Mouse (Mus musculus): Measurements from ENCODE around the gene Gm43517. TPM values are rescaled to one million over a fixed set of nuclear protein-coding genes. Genes with fewer than 3 reads are reported as not detected.

The Gm43517 gene
- polyA plus RNA-seq, 1 experiment from 2014 or later, result not detected

DNA sequence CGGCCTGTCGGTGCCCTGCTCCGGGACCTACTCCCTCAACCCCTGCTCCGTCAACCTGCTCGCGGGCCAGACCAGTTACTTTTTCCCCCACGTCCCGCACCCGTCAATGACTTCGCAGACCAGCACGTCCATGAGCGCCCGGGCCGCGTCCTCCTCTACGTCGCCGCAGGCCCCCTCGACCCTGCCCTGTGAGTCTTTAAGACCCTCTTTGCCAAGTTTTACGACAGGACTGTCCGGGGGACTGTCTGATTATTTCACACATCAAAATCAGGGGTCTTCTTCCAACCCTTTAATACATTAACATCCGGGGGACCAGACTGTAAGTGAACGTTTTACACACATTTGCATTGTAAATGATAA lies 637 bp downstream of the Gm43517 start:
- no peak for DNase-seq (ENCODE audit: low read depth, low spot score)
- ChIA-PET POLR2A (no interaction called here), CTCF (no interaction called here)
- ATAC-seq, result no peak
- in situ Hi-C loops (cut with MboI; ENCODE audit: low pct_unique_long_range_greater_than_20kb), result loop anchor here (25.0 kb wide), 1 partner anchor 902 kb away; no protein-coding TSS in a partner anchor
- H3K27me3 ChIP-seq, result peaks cover 62% of the 10 kb centered on the region
- no peak for TF ChIP-seq CTCF (IDR thresholded peaks at IDR 0.05)

DNA sequence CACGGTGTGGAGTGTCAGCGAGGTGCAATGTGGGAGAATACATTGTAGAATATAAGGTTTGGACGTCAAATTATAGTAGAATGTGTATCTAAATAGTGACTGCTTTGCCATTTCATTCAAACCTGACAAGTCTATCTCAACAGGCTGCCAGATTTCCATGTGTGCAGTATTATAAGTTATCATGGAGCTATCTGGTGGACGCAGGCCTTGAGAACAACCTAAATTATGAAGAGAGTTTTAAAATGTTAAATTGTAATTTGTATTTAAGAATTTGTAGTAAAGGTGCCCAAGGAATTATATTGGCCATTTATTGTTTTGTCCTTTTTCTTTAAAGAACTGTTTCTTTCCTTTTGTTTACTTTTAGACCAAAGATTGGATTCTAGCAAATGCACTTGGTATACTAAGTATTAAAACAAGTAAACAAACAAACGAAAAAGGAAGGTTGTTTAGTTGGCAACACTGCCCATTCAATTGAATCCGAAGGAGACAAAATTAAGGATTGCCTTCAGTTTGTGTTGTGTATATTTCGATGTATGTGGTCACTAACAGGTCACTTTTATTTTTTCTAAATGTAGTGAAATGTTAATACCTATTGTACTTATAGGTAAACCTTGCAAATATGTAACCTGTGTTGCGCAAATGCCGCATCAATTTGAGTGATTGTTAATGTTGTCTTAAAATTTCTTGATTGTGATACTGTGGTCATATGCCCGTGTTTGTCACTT lies 1.3 kb downstream of the Gm43517 start:
- ChIA-PET POLR2A (no interaction called here), CTCF (no interaction called here)
- no peak for DNase-seq (ENCODE audit: low read depth, low spot score)
- H3K27me3 ChIP-seq, result peaks cover 59% of the 10 kb centered on the region
- no peak for ATAC-seq
- no peak for TF ChIP-seq CTCF (IDR thresholded peaks at IDR 0.05)
- in situ Hi-C loops (cut with MboI; ENCODE audit: low pct_unique_long_range_greater_than_20kb), result loop anchor here (25.0 kb wide), 1 partner anchor 901 kb away; no protein-coding TSS in a partner anchor

DNA sequence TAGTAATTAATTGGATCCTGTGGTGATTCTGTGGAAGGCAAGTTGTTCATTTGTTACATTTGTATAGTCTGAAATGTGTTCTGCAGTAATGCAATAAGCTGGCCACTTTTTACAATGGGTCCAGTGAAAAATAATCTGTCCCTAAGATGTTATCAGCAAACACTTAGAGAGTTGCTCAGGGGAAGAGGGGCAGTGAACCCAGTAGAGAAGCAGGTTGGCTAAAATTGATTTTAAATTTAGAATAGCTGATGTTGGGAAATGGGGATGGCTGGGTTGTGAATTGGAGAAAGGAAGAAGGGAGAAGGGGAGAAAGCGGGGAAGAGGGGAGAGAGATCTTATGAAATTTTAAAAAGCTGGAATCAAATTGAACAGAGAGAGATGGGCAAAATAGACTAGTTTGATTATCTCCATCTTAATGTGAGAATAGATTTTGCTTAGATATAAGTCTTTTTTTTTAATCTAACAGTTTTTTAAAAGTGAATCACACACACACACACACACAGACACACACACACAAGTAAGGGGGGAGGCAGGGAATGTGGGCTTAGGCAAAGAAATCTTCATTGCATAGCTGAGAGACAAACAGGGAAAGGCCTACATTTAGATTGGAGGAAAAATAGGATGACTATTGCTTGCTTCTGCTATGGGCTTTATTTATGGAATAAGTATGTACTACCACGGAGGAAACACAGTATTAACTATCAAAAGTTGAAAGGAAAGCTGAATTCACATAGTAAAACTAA lies 3.1 kb downstream of the Gm43517 start:
- CTCF ChIA-PET, result no interaction called here
- peaks cover 63% of the 10 kb centered on the region for H3K27me3 ChIP-seq
- POLR2A ChIA-PET, result no interaction called here

DNA sequence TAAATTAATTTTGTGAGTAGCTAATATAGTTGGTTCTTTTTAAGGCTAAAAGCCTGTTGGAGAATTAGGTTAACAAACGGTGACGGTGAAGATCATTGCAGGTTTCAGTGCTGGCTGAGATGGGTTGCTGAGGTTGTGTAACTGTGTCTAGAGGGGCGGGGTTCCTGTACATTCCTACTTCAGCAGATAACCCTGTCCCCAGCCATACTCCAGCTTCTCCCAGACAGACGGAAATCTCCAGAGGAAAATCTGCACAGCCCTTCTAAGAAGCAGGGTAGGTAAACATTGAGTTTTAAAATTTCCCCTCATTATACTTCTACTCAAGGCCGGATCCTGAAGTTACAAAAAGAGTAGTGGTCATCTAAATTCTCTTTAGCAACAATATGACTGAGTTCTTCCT lies 4.7 kb downstream of the Gm43517 start:
- POLR2A ChIA-PET, result no interaction called here
- no peak for TF ChIP-seq CTCF (IDR thresholded peaks at IDR 0.05)
- CTCF ChIA-PET, result interaction anchor here (1.4 kb wide), 1 partner anchor 13 kb away, joined by 3 read pairs; no protein-coding TSS in a partner anchor
- no peak for ATAC-seq
- peaks cover 79% of the 10 kb centered on the region for H3K27me3 ChIP-seq
- in situ Hi-C loops (cut with MboI; ENCODE audit: low pct_unique_long_range_greater_than_20kb), result loop anchor here (25.0 kb wide), 1 partner anchor 898 kb away; no protein-coding TSS in a partner anchor
- no peak for DNase-seq (ENCODE audit: low read depth, low spot score)

More for the DNA sequence above, 3.1 kb downstream of the Gm43517 start:
- DNase-seq (ENCODE audit: low read depth, low spot score) (no peak), ATAC-seq (no peak)
- in situ Hi-C loops (cut with MboI; ENCODE audit: low pct_unique_long_range_greater_than_20kb), result loop anchor here (25.0 kb wide), 1 partner anchor 899 kb away; no protein-coding TSS in a partner anchor
- no peak for TF ChIP-seq CTCF (IDR thresholded peaks at IDR 0.05)

DNA sequence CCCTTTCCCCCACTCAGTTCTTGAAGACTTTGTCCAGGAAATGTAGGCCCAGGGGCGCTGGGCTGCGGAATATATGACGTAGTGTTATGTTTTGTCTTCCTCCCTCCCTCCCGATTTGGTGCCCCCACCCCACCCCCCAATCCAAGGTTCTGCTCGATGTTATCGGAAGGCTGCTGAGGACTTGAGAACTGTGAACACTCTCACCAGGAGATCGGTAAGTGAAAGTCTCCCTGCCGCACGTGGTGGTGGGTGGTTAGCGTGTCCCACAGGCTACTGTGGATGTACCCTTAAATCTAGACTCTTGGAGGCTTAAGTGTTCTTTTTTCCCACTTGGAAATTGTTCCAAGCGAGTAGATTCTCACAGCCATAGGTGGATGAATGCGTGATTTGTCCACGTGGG lies 5.3 kb downstream of the Gm43517 start:
- peaks cover 80% of the 10 kb centered on the region for H3K27me3 ChIP-seq
- ChIA-PET POLR2A (no interaction called here), CTCF (interaction anchor here (1.4 kb wide), 1 partner anchor 13 kb away, joined by 3 read pairs; no protein-coding TSS in a partner anchor)
- DNase-seq (ENCODE audit: low read depth, low spot score) (no peak), ATAC-seq (no peak)
- in situ Hi-C loops (cut with MboI; ENCODE audit: low pct_unique_long_range_greater_than_20kb), result loop anchor here (25.0 kb wide), 1 partner anchor 897 kb away; no protein-coding TSS in a partner anchor
- no peak for TF ChIP-seq CTCF (IDR thresholded peaks at IDR 0.05)

DNA sequence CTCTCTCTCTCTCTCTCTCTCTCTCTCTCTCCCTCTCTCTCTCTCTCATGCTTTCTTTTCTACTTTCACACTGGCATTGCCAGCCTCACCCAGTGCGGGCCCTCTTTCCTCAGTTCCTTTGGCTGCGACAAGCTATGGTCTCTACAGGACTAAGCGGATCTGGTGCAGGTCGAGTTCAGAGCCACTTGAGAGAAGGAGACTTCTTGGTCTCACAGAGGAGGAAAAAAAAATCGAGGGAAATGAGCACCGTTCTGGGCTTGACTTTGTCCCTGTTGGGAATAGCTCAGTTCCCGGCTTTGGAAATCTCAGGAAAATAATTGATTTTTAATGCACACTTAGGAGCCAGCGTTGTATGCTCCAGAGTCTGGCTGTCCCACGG lies 5.9 kb downstream of the Gm43517 start:
- no peak for ATAC-seq
- ChIA-PET CTCF (no interaction called here), POLR2A (no interaction called here)
- H3K27me3 ChIP-seq, result peaks cover 80% of the 10 kb centered on the region
- in situ Hi-C loops (cut with MboI; ENCODE audit: low pct_unique_long_range_greater_than_20kb), result loop anchor here (25.0 kb wide), 1 partner anchor 896 kb away; no protein-coding TSS in a partner anchor
- no peak for DNase-seq (ENCODE audit: low read depth, low spot score)
- TF ChIP-seq CTCF (IDR thresholded peaks at IDR 0.05), result no peak

DNA sequence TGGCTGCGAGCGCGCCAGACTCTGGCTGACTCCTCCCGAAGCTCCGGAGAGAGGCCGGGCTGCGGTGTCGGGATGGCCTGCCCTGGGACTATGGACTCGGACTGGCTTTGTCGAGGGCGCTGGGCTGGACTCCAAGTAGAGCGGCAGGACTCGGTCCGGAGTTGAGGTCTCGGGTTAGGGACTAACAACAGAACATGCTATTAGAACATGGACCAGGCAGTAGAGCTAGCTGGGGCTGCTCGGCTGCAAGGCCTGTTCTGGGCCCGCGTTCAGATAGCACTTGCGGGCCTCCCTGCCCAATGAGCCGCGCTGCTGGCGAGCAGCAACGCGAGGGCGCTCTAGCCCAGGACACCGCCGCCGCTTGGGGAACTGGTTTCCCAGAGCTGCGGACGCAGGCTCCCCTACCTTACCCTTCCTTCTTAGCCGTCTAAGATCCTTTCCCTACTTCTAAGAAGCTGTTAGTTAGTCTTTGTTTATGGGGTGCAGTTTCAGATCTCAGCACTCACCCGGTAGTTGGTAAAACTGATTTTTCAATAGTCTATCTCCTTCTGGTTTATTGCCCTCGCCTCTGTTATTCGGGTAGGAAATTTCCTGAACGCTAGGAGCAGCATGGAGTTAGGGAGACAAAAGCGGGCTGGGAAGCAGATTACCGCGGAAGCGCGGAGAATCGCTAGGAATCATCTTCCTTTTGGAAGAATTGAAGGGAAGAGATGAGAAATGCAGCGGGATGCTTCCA lies 6.5 kb downstream of the Gm43517 start:
- in situ Hi-C loops (cut with MboI; ENCODE audit: low pct_unique_long_range_greater_than_20kb), result loop anchor here (25.0 kb wide), 1 partner anchor 896 kb away; no protein-coding TSS in a partner anchor
- DNase-seq (ENCODE audit: low read depth, low spot score) (no peak), ATAC-seq (no peak)
- TF ChIP-seq CTCF (IDR thresholded peaks at IDR 0.05), result no peak
- H3K27me3 ChIP-seq, result peaks cover 80% of the 10 kb centered on the region
- ChIA-PET POLR2A (no interaction called here), CTCF (no interaction called here)

DNA sequence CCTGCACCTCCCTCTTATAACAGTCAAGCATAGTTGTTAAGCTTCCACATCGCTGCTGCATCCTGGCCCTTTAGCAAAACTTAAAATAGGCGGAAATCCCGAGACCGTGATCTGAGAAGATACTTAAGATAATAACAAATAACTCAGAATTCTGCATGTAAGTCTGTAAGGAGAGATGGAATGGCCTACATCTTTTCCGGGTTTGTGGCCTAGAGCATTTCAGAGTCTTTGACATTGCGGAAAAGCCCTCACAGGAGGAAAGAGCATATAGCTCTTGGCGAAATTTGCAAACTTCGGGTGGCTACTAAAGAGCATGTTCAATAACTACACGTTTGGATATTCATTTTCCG lies 7.0 kb downstream of the Gm43517 start:
- no peak for TF ChIP-seq CTCF (IDR thresholded peaks at IDR 0.05)
- ChIA-PET CTCF (no interaction called here), POLR2A (no interaction called here)
- no peak for ATAC-seq
- H3K27me3 ChIP-seq, result peaks cover 77% of the 10 kb centered on the region
- in situ Hi-C loops (cut with MboI; ENCODE audit: low pct_unique_long_range_greater_than_20kb), result loop anchor here (25.0 kb wide), 1 partner anchor 895 kb away; no protein-coding TSS in a partner anchor
- no peak for DNase-seq (ENCODE audit: low read depth, low spot score)

DNA sequence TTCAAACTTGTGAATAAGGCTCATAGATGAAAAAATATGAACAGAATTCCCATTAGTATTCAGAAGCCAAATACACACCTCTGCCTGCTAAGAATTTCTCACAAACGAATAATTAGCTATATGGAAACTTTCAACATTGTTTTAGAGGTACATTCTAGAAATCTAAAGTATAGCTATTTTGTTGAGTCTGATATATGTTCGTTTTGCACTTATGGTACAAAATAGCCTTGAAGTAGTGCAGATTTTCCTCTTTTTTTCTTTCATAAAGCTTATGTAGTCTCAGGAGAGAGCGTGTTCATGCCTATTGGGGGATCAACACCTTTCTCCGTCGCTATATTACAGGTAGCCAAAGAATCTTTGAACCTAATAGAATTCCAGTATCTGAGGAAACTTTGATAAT lies 7.9 kb downstream of the Gm43517 start:
- in situ Hi-C loops (cut with MboI; ENCODE audit: low pct_unique_long_range_greater_than_20kb), result loop anchor here (25.0 kb wide), 1 partner anchor 894 kb away; no protein-coding TSS in a partner anchor
- H3K27me3 ChIP-seq, result peaks cover 78% of the 10 kb centered on the region
- ChIA-PET CTCF (no interaction called here), POLR2A (no interaction called here)
- DNase-seq (ENCODE audit: low read depth, low spot score), result no peak
- ATAC-seq, result no peak
- no peak for TF ChIP-seq CTCF (IDR thresholded peaks at IDR 0.05)

DNA sequence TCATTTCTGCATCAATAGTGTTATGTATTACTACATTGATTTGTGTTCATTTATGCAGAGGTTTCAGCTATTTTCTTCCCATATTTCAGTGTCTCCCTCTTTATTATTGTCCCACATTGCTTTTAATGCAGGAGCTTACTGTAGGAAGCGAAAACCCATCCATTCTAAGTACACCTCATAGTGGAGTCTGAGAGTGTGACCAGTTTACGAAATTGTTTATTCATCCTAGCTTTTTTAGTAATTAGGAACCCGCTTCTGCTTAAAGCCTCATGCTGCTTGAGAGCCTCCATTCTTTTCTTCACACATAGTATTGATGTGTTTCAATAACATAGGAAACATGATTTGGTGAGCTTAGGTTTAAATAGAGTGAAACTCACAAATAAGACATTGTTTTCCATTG lies 8.7 kb downstream of the Gm43517 start:
- in situ Hi-C loops (cut with MboI; ENCODE audit: low pct_unique_long_range_greater_than_20kb), result loop anchor here (25.0 kb wide), 1 partner anchor 894 kb away; no protein-coding TSS in a partner anchor
- no peak for TF ChIP-seq CTCF (IDR thresholded peaks at IDR 0.05)
- no peak for ATAC-seq
- CTCF ChIA-PET, result no interaction called here
- no peak for DNase-seq (ENCODE audit: low read depth, low spot score)
- POLR2A ChIA-PET, result no interaction called here
- H3K27me3 ChIP-seq, result peaks cover 82% of the 10 kb centered on the region

Measured in Patski (cell line).